Mouse (Mus musculus) gonadal fat pad, adult 2 months (tissue): ENCODE measurements around the gene Serpina6. TPM values are rescaled to one million over a fixed set of nuclear protein-coding genes. Genes with fewer than 3 reads are reported as not detected.
"Not testable (repeated sequence)": the region's sequence is repeated elsewhere in the genome, so short reads cannot be mapped to it uniquely, and the experiment has no call there.

Experiments
- DNase-seq: peaks from one replicate; pipeline ENCODE4 v3.0.0-alpha.2; 2012; ENCODE audit warnings: low read depth
- polyA plus RNA-seq: library from polyadenylated mRNA; depleted of rRNA; stranded (reverse); fragments of >200 nt; gene quantifications from 2 replicates; pipeline ENCODE4 v1.2.3, GENCODE M21; 2012; rRNA removed

Serpina6 gene
- polyA plus RNA-seq = 0.07 and 0.22 TPM in 2 replicates

DNA sequence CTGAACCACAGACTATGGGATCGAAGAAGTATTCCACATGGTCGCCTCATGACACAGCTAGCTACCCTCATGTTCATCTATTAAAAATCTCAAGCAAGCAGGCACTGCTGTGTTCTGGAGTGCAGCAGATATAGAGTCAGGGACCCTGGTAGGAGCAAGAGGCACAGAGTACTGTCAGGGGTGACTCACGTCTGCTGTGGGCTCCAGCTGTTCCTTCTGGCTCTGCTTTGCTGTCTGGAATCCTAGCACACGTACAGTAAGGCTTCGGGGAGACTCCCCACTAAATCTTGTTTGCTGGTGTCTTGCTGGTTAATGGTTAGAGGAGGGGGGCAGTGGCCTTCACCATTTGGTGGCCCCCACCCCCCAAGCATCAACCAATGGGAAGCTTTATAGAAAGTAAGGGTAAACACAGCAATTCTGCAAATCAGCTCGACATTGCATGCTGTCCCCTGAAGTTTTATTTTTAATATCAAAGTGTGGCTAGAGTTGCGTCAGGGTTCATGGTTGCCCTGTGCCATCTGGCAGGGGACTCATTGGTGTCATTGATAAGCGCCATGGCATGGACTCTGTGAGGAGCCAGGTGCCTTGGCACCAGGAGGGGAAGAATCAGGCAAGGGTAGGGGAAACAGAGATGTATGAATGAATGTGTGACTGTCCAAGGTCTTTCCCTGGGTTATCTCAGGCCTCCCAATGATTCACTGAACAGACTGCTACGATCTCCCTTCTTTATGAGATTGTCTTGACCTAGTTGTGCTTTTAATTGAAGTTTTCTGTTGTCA lies at the start of gene Serpina6:
Gene Serpina6 (minus strand): TSS at position 365 of the 779 bp plus-strand sequence.
- DNase-seq = no peak

DNA sequence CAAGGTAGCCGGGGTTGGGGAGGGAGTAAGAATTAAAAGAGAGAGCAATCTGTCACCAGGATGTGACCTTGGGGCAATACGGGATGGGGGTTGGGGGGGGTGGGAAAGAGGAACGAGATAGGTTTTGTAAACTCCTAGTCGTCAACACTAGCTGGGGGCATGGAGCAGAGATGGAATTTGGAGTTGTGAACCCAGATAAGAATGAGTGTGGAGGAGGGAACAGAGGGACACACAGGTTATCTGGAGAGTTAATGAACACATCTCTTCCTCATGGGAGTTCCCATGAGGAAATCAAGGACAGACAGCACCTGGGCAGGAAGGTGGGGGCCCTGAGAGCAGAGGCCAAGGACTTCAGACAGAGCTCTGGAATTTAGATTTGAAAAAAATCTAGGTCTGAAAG lies 49.1 kb upstream of the Serpina6 start:
- DNase-seq = no peak

DNA sequence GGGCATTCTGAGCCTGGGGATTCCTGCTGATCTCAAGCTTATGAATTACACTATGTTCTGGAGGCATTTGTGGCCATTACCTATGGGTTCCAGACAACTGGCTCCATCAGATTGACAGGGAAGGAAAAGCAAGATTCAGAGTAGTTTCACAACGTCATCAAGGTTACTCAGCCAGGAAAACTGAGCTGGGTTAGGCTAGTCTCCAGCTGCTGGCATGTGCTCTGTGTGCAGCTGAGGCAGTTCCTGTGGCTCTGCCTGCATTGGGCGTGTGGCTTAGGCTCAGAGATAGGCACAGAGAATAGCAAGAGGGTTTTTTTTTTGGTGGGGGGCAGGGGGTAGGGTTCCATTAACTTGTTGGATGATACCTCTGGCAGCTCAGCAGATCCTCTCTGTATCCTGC lies 48.5 kb upstream of the Serpina6 start:
- DNase-seq = no peak

DNA sequence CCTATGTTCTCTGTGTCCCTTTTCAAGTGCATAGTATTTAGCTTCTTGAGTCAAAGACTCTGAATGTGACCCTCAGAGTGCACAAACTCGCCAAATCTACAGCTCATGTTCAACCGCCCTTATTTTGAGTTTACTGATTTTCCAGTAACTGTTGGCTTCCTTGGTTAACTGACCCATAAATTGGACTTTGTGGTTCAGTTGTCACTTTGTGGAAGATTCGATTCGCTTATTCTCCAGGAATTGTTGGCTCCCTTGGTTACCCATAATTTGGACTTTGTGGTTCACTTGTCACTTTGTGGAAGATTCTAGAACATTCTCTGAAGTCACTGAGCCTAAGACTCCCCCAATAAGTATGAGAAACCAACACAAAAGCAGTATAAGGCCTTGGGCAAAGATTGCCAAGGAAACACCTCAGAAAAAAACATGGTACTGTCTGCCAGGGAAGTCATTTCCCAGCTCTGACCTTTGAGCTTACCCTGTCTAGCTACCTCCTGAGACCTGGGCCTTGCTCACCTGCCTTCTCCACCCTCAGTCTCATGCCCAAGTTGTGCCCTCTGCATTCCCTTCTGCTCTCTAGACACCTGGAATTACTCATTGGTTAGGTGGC lies 43.2 kb upstream of the Serpina6 start:
- DNase-seq = no peak

DNA sequence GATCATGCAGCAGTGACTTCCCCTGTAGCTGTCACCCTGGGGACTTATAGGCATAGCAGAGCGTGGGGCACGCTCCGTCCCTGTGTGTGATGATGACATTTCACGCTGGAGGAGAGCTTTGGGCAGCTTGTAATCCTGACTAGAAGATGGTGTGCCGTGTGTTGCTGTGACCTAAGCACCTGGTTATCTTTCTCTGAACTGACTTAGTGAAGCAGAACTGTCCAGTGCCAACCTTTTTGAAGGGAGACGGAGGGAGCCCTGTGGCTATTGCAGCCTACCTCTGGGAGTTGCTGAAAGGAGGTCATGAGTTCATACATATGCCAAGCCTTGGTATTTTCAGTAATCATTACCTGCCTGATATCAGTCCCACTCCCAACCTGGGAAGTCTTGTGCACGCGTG lies 38.4 kb upstream of the Serpina6 start, which contains the start of gene Serpina1f:
Gene Serpina1f (minus strand): TSS at position 101 of the 400 bp plus-strand sequence.
- DNase-seq = no peak

DNA sequence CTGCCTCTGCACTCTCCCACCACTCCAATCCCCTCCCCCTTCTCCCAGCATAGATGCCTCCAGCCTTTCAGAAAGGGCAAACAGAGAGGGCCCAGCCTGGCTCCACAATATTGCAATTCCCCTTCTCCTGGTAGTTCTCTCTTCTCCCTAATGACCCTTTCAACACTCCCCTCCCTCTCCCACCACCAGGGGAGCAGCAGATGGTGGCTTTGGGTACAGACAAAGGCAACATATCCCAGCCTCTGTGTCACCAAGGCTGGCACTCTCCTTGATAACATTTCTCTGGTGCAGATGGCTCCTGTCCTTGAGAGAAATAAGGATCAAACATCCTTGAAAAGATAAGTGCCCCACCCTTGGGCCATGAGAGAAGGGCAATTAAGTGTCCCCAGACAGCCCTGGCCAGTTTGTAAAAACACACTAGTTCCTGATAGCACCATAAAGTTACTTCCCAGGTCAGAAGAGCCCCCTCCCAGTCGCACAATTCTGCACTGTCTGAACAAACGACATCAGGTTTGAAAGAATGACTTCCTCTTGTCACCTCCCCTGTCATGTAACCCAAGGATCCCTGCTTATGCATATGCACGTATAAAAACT lies 31.3 kb upstream of the Serpina6 start:
- no peak for DNase-seq

- no peak for DNase-seq
These were observed 30.0 kb upstream of the Serpina6 start for GRCm38 (mm10) chr12:103687021-103687420.

GRCm38 (mm10) chr12:103686050-103686449 lies 29.0 kb upstream of the Serpina6 start:
- DNase-seq = no peak

- DNase-seq = no peak
These were observed 28.4 kb upstream of the Serpina6 start for GRCm38 (mm10) chr12:103685386-103685785.

DNA sequence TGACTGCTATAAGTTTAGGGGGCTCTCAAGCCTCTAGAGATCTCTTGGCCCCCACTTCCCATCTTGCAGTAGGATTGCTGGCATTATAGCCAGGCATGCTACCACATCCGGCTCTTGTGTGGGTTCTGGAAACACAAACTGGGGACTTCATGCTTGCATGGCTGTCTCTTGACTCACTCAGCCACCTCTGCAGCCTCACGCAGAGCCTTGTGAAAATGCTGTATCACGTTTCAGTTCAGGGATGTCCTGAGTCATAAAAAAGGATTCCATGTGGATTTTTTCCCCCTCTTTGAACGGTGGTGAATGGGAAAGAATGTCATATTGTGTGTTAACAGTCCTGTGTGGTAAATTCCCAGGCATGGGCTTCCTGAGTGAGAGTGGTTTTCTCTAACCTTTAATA lies 26.8 kb upstream of the Serpina6 start:
- DNase-seq = no peak

DNA sequence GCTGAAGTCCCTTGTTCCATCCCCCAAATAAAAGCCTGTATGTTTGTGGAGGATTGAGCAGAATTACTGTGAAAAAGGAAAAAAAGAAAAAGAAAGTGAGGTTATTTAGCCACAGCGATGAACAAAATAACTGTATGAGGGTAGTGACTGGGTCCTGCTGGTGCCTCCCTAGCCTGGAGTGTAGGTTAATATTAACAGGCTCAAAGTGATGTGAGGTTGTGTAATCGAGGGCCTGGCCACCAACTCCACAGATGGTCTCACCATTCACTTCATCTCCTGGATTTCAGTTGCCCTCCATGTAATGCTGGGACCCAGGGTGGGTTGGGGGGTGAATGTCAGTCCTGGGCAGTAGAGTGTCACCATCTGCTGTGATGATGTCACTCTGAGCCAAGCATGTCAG lies 24.7 kb upstream of the Serpina6 start:
- DNase-seq = no peak

GRCm38 (mm10) chr12:103681169-103681568 lies 24.2 kb upstream of the Serpina6 start:
- no peak for DNase-seq

- not testable (repeated sequence) for DNase-seq
These were observed 22.8 kb upstream of the Serpina6 start for GRCm38 (mm10) chr12:103679853-103680252.

- DNase-seq = no peak
These were observed 19.0 kb upstream of the Serpina6 start, which contains the start of gene Serpina16 for GRCm38 (mm10) chr12:103676039-103676438. Gene Serpina16, minus strand, starts transcription at chr12:103676139.

DNA sequence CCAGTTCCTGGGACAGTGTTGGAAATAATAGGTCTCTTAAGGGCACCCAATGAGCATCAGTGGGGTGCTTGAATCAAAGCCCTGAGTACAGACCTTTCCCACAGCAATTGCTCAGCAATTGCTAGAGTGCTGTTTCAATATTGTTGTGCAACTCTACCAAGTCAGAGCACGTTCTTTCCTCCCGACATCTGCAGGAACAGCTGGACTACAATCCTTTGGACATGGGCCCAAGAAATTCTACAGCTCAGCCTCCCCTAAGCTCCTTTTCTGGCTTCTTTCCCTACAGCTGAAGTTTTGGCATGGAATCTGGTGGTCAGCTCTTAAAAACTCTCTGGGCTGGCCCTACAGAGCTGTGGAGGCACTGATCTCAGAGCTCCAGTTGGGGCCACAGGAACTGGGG lies 16.2 kb upstream of the Serpina6 start:
- DNase-seq = no peak

DNA sequence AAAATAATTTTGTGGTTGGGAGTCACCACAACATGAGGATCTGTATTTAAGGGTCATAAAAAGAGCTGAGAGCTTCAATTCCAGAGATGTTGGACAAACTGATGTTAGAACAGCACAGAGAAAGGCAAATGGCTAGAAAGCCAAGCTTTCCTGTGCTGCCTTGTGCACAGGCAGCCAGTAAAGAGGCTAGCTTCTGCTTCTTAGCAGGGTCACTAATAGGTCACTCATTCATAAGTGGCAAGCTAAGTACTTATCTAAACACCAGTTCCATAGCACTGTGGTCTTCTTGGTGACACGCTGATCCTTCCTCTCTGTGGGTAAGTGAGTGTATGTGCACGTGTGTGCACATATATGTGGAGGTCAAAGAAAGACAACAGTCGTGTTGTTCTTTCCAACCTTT lies 14.5 kb upstream of the Serpina6 start:
- DNase-seq = no peak

DNA sequence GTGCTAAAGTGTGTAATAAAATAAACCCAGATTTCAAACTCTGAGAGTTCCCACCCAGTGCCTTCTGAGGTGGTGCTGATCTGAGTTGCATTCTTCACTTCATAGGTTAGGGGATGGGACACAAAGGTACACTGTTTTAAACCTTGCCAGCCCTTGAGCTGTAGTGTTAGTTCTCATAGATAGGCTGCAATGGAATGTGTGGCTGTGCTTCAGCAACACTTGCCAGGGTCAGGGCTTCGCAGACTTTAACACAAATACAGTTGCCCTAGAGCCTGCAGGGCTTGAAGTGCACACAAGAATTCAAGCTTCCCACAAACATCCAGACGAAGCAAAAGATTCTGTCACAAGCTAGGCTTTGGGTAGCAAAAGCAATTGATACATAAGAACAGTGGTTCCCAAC lies 14.0 kb upstream of the Serpina6 start:
- no peak for DNase-seq

- no peak for DNase-seq
These were observed 13.3 kb upstream of the Serpina6 start for GRCm38 (mm10) chr12:103670344-103670743.

DNA sequence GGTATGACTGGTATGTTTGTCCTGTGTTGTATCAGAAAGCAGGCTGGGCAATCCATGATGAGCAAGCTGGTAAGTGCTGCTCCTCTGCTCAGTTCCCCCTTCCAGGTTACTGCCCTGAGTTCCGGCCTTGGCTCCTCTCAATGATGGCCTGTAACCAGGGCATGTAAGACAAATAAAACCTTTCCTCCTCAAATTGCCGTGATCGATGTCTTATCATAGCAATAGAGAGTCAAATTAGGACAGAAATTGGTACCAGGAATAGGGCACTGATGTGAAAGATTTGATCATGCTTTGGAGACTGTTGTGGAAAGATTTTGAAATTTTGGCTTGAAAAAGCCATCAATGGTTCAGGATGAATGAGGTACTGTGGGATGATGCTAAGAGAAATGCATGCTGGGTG lies 8.3 kb upstream of the Serpina6 start:
- no peak for DNase-seq

GRCm38 (mm10) chr12:103662053-103662452 lies 5.0 kb upstream of the Serpina6 start:
- not testable (repeated sequence) for DNase-seq

DNA sequence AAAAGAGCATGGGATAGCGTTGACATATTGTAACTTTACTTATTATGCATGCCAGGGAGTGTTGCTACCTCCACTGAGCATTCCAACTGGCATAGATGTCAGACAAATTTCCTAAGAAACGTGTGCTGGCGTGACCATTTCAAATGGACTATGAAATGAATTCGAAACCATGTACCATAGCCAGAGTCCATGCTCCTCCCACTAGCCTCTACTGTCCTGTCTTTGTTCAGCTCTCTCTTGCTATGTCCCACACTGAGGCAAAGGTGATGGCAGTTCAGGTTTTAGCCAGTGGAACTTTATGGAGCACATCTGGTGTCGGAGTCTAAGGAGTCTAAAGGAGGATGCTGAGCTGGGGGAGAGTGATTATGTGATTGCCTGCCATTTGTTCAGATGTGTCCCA lies 3.1 kb upstream of the Serpina6 start:
- DNase-seq = no peak

- DNase-seq = no peak
These were observed 2.2 kb upstream of the Serpina6 start for GRCm38 (mm10) chr12:103659171-103659570.

DNA sequence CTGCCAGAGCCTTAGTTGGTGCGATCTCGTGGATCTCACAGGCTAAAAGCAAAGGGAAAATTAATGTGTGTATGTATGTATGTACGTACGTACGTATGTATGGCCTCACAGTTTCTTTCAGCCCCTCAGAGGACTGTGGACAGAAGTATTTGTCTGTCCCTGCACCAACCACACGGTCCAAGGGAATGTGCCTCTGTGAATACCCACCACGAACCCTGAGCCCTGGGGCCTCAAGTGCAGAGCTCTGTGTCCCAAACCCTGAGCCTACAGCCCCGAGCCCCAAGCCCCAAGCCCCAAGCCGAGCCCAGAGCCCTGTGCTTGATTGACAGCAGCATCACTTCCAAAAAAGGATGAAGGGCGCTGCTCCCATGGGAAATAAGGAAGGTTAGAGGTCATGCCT lies 979 bp upstream of the Serpina6 start:
- no peak for DNase-seq
